Mouse (Mus musculus) liver, adult 2 months (tissue): ENCODE measurements around the gene Slc10a7. TPM values are rescaled to one million over a fixed set of nuclear protein-coding genes. Genes with fewer than 3 reads are reported as not detected.

Experiments
- DNase-seq: peaks from one replicate; pipeline ENCODE4 v3.0.0-alpha.2; 2011; ENCODE audit warnings: low read depth, low spot score; ENCODE audit errors: extremely low read depth
- H3K27ac ChIP-seq: fragments of 200-500 bp; replicated peaks from 2 replicates; pipeline ENCODE4 v1.5.1; 2012; ENCODE audit warnings: low read depth, mild to moderate bottlenecking, control low read depth, inconsistent platforms, low read length; ENCODE audit not compliant: insufficient read depth
- H3K27me3 ChIP-seq: fragments of 200-500 bp; 2 replicates; pipeline ENCODE4 v1.6.1; 2012; ENCODE audit warnings: mild to moderate bottlenecking, moderate library complexity, low read length, inconsistent platforms; ENCODE audit not compliant: control insufficient read depth, insufficient read depth
- H3K36me3 ChIP-seq: fragments of 200-500 bp; 2 replicates; pipeline ENCODE4 v1.6.1; 2012; ENCODE audit warnings: low read length, inconsistent platforms; ENCODE audit not compliant: control insufficient read depth, insufficient read depth
- H3K4me1 ChIP-seq: fragments of 200-500 bp; 2 replicates; pipeline ENCODE4 v1.6.1; 2011; ENCODE audit warnings: low read length; ENCODE audit not compliant: control insufficient read depth, insufficient read depth
- H3K4me3 ChIP-seq: fragments of 200-500 bp; 2 replicates; pipeline ENCODE4 v1.5.1; 2011; ENCODE audit warnings: low read depth, mild to moderate bottlenecking, control low read depth, low read length, moderate library complexity; ENCODE audit not compliant: insufficient read depth
- H3K79me2 ChIP-seq: fragments of 200-500 bp; 2 replicates; pipeline ENCODE4 v1.6.1; 2012; ENCODE audit warnings: inconsistent platforms, mild to moderate bottlenecking, low read length, moderate library complexity; ENCODE audit not compliant: control insufficient read depth, insufficient read depth
- H3K9ac ChIP-seq: fragments of 200-500 bp; 2 replicates; pipeline ENCODE4 v1.6.1; 2012; ENCODE audit warnings: low read depth, mild to moderate bottlenecking, control low read depth, inconsistent platforms, low read length
- CTCF ChIP-seq: fragments of 200-500 bp; IDR thresholded peaks from 2 replicates; pipeline ENCODE4 v1.5.1; 2011; ENCODE audit warnings: low read depth, low read length, control low read depth
- POLR2A ChIP-seq: fragments of 200-500 bp; IDR thresholded peaks from 2 replicates; pipeline ENCODE4 v1.6.1; 2011; ENCODE audit warnings: low read length, control low read depth; ENCODE audit not compliant: insufficient read depth; ENCODE audit errors: extremely low read depth
- WGBS: fragments of 180-500 bp; shearing (Covaris S2); methylation state at CpG from one replicate; pipeline ENCODE4 v1.1.7; 2018; 5-methylcytosine and 5-hydroxymethylcytosine counted together
- polyA plus RNA-seq: library from polyadenylated mRNA; depleted of rRNA; stranded (reverse); fragments of >200 nt; gene quantifications from 2 replicates; pipeline ENCODE4 v1.2.3, GENCODE M21; 2012
- total RNA-seq: library from RNA; depleted of rRNA; stranded (reverse); fragments of >200 nt; gene quantifications from 2 replicates; pipeline ENCODE4 v1.2.3, GENCODE M21; 2014

The Slc10a7 gene
- total and polyA plus RNA-seq, 2 experiments = 6.3 to 6.6 TPM

GRCm38 (mm10) chr8:78571528-78571927 lies 62.4 kb downstream of the Slc10a7 start:
- 94% methylated on average over 9 of the region's 9 CpGs for WGBS
- no peak for DNase-seq
- H3K4me1 ChIP-seq = no peaks in the 10 kb centered on the region; the same call in 1 of the 2 replicates
- H3K9ac ChIP-seq = no peak overlapping the region
- H3K79me2 ChIP-seq = 0 out of 2 replicates have a peak, but pooled peaks cover 2% of the 10 kb centered on the region
- H3K27me3 ChIP-seq = no peaks in the 10 kb centered on the region
- H3K27ac ChIP-seq = no peak overlapping the region
- TF ChIP-seq CTCF (no peak), POLR2A (no peak)
- no peaks in the 10 kb centered on the region for H3K36me3 ChIP-seq
- H3K4me3 ChIP-seq = no peak overlapping the region

GRCm38 (mm10) chr8:78574207-78574606 lies 65.1 kb downstream of the Slc10a7 start:
- 94% methylated on average over 7 of the region's 7 CpGs for WGBS
- no peaks in the 10 kb centered on the region for H3K36me3 ChIP-seq
- no peaks in the 10 kb centered on the region for H3K4me1 ChIP-seq
- H3K27ac ChIP-seq = no peak overlapping the region
- no peak overlapping the region for H3K9ac ChIP-seq
- DNase-seq = no peak
- 0 out of 2 replicates have a peak, but pooled peaks cover 2% of the 10 kb centered on the region for H3K79me2 ChIP-seq
- no peaks in the 10 kb centered on the region for H3K27me3 ChIP-seq
- H3K4me3 ChIP-seq = no peak overlapping the region
- TF ChIP-seq CTCF = no peak
- no peak for TF ChIP-seq POLR2A

DNA sequence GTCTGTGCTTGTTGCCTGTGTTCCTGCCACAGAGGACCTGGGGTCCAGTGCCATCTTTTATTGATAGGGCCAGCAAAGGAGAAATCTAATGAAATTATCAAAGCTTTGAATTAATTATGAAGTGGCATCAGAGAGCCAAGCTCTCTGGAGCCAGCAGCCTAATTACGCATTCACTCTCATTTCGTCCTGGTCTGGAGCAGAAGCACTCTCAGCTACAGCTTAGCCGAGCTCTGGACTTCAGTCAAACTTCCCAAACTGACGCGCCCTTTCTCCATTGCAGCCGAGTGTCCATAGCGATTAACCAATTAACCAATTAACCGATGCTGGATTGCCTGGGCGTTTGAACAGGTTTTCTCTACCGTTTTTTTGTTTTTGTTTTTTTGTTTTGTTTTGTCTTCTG lies 68.4 kb downstream of the Slc10a7 start:
- TF ChIP-seq POLR2A = no peak
- no peak for TF ChIP-seq CTCF
- Histone ChIP-seq H3K27me3 (no peaks in the 10 kb centered on the region), H3K4me3 (no peak overlapping the region), H3K79me2 (0 out of 2 replicates have a peak, but pooled peaks cover 2% of the 10 kb centered on the region), H3K36me3 (no peaks in the 10 kb centered on the region), H3K9ac (no peak overlapping the region), H3K27ac (no peak overlapping the region), H3K4me1 (no peaks in the 10 kb centered on the region)
- no peak for DNase-seq
- 88% methylated on average over 10 of the region's 10 CpGs for WGBS

GRCm38 (mm10) chr8:78578036-78578435 lies 68.9 kb downstream of the Slc10a7 start:
- H3K36me3 ChIP-seq = no peaks in the 10 kb centered on the region

GRCm38 (mm10) chr8:78584011-78584776 lies 75.0 kb downstream of the Slc10a7 start:
- DNase-seq = no peak
- H3K9ac ChIP-seq = no peak overlapping the region
- H3K27me3 ChIP-seq = no peaks in the 10 kb centered on the region
- no peaks in the 10 kb centered on the region for H3K79me2 ChIP-seq
- TF ChIP-seq CTCF (no peak), POLR2A (no peak)
- H3K4me1 ChIP-seq = no peaks in the 10 kb centered on the region
- 92% methylated on average over 5 of the region's 5 CpGs for WGBS
- H3K36me3 ChIP-seq = no peaks in the 10 kb centered on the region
- H3K4me3 ChIP-seq = no peak overlapping the region
- H3K27ac ChIP-seq = no peak overlapping the region

More at GRCm38 (mm10) chr8:78578036-78578435, 68.9 kb downstream of the Slc10a7 start:
- no peak for TF ChIP-seq POLR2A
- TF ChIP-seq CTCF = no peak
- H3K4me3 ChIP-seq = no peak overlapping the region
- no peaks in the 10 kb centered on the region for H3K79me2 ChIP-seq
- no peak overlapping the region for H3K9ac ChIP-seq
- 97% methylated on average over 3 of the region's 3 CpGs for WGBS
- no peaks in the 10 kb centered on the region for H3K27me3 ChIP-seq
- H3K27ac ChIP-seq = no peak overlapping the region
- H3K4me1 ChIP-seq = no peaks in the 10 kb centered on the region
- no peak for DNase-seq

DNA sequence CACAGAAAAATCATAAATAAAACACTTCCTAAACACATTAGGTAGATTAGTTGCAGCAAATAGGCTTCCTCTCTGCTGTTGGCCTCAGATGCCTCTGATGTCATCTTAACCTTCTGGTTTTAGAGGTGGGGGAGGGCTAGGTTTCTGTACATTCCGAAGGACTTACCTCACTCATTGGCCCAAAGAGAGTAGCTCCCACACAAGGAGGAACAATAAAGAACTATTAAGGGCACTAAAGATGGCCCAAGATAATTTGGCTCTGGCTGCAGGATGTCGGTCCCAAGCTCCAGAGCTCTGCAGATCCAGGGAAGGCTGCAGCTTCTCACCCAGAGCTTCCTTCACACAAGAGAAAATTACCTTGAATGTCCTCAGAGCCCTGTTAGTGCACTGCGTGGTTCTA lies 75.7 kb downstream of the Slc10a7 start:
- no peak for DNase-seq
- no peak overlapping the region for H3K4me3 ChIP-seq
- no peak for TF ChIP-seq POLR2A
- TF ChIP-seq CTCF = no peak
- peaks cover 2% of the 10 kb centered on the region for H3K36me3 ChIP-seq
- H3K79me2 ChIP-seq = no peaks in the 10 kb centered on the region
- H3K4me1 ChIP-seq = no peaks in the 10 kb centered on the region
- no peak overlapping the region for H3K9ac ChIP-seq
- no peak overlapping the region for H3K27ac ChIP-seq
- 86% methylated on average over 3 of the region's 3 CpGs for WGBS
- H3K27me3 ChIP-seq = no peaks in the 10 kb centered on the region
